Mouse (Mus musculus) heart, postnatal 14 days (tissue): ENCODE data around the gene Exog. TPM values are rescaled to one million over a fixed set of nuclear protein-coding genes. Genes with fewer than 3 reads are reported as not detected.

Experiments
- DNase-seq, 2 experiments: peaks; one replicate each; pipeline ENCODE4 v3.0.0; 2021 to 2022
- intact Hi-C: fragments of 180-260 bp; cut with DNase I; formaldehyde crosslinking; loops from one replicate; pipeline ENCODE4 v1.15.1; 2025
- total RNA-seq, 2 experiments: library from RNA; stranded (reverse); gene quantifications; 2 replicates each; pipeline ENCODE4 v1.2.3; 2021

The Exog gene
- total RNA-seq, 2 experiments from 2014 or later: 2.4 to 3.2 TPM

DNA sequence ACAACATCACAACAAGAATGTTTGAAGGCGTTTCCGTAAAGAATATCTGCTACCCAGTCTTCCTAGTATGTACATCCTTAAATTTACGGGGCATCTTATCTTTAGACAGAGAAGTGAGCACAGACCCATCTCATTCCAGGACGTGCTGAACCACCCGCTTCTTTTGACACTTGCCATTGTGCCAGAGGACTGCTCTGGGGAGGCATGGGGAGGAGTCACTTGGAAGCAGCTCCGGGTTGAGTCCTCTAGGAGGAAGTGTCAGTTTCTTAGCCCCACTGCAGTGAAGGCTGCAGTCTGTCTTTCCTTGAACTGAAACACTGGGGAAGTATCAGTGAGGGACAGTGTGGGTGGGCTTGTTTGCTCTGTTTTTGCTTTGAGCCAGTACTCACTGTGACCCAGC is 994 bp downstream of the Exog start:
- DNase-seq: no peak
- intact Hi-C loops: no loop called here

GRCm38 (mm10) chr9:119455967-119456366 is 11.2 kb downstream of the Exog start:
- DNase-seq: no peak
- intact Hi-C loops: loop anchor here (5.0 kb wide), 1 partner anchor 436 kb away; the partner anchor contains the start of gene Wdr48

GRCm38 (mm10) chr9:119457122-119457521 is 12.4 kb downstream of the Exog start:
- intact Hi-C loops: loop anchor here (5.0 kb wide), 1 partner anchor 435 kb away; the partner anchor contains the start of gene Wdr48
- DNase-seq: no peak

- intact Hi-C loops: loop anchor here (2.0 kb wide), 1 partner anchor 120 kb away; no protein-coding TSS in a partner anchor
- DNase-seq: peak; percentile 61 to 77
These were observed 15.7 kb downstream of the Exog start for GRCm38 (mm10) chr9:119460410-119460809.

DNA sequence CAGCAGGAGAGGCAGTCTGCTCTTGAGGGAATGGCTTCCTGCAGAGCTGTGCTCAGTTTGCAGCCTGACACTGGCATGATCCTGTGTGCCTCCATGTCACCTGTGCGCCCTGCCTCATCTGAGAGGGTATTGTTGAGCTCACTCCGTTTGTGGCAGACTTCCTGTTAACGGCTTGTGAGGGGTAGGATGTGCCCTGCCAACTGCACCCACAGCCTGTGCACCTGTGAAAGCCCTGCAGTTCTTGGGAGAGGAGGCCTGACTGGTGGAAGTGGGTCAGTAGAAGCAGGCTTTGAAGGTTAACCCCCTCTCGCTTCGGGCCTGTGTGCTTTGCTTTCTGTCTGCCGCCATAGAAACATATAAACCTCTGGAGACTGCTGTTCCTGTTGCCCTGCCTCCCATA is 20.3 kb downstream of the Exog start:
- DNase-seq: no peak
- intact Hi-C loops: loop anchor here (5.0 kb wide), 1 partner anchor 52 kb away; no protein-coding TSS in a partner anchor

DNA sequence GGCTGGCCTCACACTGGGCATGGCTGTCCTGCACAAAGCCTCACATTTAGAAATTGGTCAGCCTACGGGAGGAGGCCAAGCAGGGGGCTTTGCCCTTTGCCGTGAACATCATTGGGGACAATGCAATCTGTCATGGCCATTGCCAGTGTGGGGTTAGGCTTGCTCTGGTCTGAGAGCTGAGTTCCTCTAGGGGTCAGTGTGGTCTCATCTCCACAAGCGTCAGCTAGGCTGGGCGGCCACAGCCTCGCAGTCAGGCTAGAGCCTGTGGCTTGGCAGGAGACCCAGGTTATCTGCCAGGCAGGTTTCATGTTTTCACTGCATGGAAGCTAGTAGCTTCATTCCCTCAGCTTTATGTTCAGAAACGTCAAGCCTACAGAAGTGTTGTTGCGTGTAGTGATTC is 20.9 kb downstream of the Exog start:
- intact Hi-C loops: loop anchor here (5.0 kb wide), 1 partner anchor 52 kb away; no protein-coding TSS in a partner anchor
- peak; percentile 56 to 77 for DNase-seq

GRCm38 (mm10) chr9:119469691-119470353 is 25.1 kb downstream of the Exog start:
- DNase-seq: peak; percentile 68 to 78
- intact Hi-C loops: loop anchor here (5.0 kb wide), 1 partner anchor 47 kb away; no protein-coding TSS in a partner anchor

GRCm38 (mm10) chr9:119472412-119472918 is 27.7 kb downstream of the Exog start:
- intact Hi-C loops: no loop called here
- peak in 1 of 2 experiments; percentile 55 for DNase-seq

- intact Hi-C loops: no loop called here
- DNase-seq: no peak
These were observed 28.3 kb downstream of the Exog start for GRCm38 (mm10) chr9:119473011-119473410.

DNA sequence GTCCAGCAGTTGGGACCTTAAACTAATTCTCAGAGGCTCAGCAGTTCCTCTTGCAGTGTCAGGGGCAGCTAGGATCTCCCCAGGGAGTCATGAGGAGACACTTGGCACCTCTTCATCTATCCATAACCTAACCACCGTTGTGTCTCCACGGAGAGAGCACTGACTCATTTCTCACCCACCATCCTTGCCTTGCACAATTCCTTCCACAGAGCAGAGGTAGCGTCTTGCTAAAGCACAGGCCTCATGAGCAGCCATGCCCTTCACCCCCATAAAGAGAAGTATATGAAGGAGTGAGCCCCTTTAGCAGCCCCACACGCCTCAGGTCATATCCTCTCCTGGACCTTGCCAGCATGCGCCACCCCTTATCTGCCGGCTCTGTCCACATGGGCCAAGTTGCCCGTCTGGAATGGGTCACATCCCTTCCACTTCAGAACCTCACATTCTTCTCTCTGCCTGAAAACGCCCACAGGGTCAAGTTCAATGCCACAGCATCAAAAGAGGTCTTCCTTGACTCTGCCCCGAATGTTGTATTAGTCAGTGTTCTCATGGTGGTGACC is 28.9 kb downstream of the Exog start:
- DNase-seq: no peak
- intact Hi-C loops: no loop called here

DNA sequence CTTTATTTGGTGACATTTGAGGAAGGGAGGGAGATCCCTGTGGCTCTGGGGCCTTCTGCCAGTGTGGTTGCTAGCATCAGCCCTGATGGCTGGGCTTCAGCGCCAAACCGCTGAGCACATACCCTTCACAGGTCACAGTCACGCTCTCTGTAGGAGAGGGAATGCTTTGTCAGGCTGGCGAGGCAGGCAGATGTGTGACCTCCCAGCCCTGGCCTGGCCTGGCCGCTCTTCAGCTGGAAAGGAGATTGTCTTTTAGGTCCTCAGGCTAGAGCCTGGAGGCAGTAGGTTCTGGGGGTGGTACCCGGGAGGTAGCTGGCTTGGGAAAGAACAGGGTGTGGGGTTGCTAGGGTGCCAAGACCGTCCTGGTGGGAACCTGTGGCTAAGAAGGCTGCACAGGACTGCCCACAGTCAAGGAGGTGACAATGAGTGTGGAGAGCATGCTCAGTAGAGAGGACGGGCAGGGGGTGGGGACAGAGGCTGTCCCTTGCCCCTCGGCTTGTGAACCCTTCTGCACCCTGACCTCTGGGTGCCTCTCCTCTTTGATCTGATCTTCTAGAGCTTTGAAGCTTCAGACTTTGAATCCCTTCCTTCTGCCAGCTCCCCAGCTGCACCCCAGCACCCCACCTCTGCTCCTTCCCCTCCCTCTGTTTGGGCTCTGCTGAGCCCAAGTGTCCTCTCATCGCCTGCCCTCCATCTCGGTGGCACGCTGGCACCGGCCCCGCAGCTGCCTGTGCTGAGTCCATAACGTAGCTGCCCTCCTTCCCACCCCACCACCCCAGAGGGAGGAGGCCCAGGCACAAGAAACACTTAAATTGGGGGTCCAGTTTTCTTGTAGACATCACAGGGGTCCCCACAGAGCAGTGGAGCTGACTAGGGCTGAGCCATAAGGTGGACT is 30.2 kb downstream of the Exog start:
- intact Hi-C loops: no loop called here
- peak in 1 of 2 experiments; percentile 58 for DNase-seq

DNA sequence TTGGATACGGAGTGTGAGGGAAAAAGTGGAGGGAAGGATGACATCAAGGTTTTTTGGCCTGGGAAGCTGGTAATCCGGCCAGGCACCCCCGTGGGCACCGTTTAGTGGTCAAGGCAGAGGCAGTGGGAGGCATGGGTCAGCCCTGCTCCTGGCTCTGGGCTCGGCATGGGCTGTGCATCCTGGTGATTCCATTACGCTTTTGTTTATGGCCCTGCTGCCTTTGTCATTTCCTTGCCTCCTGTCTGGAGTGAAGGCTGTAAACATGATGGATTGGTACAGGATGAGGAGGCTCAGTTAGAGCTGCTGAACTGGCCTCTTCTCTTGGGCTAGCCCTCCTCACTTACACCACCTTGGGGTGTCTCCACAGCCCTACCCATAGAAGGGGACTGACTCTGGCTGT is 33.0 kb downstream of the Exog start:
- DNase-seq: no peak
- intact Hi-C loops: no loop called here

GRCm38 (mm10) chr9:119478345-119478744 is 33.6 kb downstream of the Exog start:
- intact Hi-C loops: no loop called here
- DNase-seq: peak in 1 of 2 experiments; percentile 59

DNA sequence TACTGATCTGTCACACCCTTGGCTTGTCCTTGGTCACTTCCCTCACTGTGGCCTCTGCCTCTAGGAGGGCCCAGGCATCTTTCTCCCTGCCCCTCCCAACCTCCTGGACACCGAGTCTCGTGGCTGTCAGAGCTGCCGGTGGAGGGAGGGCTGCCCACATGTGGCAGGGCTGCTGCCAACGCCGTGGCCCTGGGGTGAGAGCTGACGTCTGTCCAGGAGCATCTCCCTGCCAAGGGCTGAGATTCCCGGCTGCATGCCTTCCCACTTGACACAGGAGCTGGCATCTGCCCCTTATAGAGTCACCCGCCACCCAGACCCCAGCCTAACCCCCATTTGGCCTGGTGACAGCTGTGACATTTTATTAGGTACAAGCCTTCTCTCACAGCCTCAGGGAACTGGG is 34.6 kb downstream of the Exog start:
- peak; percentile 72 to 83 for DNase-seq
- intact Hi-C loops: no loop called here

- no peak for DNase-seq
- intact Hi-C loops: no loop called here
These were observed 36.9 kb downstream of the Exog start for GRCm38 (mm10) chr9:119481612-119482011.

DNA sequence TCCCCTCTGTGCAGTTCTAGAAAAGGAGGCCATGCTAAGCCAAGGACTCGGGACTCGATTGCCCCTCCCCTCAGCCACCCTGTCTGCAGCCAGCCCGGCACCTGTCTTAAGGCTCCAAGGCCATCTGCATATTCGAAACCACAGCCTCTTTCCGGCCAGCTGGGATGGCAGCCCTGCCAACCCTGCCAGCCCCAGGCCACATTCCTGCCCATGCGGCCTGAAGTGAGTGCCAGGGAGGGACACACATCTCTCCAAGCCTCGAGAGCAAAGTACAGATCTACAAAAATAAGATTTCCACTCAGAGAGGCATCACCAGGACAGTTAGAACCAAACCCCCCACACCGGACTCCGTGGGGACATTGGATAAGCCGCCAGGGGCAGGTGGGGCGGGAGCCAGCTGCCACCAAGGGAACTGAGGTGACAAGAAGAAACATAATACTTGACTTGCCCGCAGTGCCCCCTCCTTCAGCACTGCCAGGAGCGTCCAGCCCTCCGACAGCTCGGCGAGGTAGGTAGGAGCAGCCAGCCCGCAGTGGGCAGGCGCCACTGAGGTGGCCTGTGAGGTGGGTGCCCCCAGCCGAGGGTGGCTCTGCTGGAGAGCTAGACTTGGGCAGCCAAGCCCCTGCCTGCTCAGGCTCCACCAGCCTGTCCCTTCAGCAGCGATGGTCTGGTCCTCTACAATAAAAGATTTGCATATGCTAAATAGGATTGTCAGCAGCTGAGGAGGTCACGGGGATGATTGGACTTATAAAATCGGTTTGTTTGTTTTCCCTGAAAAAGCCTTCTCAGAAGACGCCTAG is 39.0 kb downstream of the Exog start:
- peak; percentile 44 to 68 for DNase-seq
- intact Hi-C loops: no loop called here

- intact Hi-C loops: no loop called here
- no peak for DNase-seq
These were observed 39.7 kb downstream of the Exog start for GRCm38 (mm10) chr9:119484420-119484819.

- DNase-seq: no peak
- intact Hi-C loops: no loop called here
These were observed 40.1 kb downstream of the Exog start for GRCm38 (mm10) chr9:119484868-119485267.

GRCm38 (mm10) chr9:119496354-119496753 is 51.6 kb downstream of the Exog start:
- peak in 1 of 2 experiments; percentile 56 for DNase-seq
- intact Hi-C loops: no loop called here

GRCm38 (mm10) chr9:119496960-119497359 is 52.2 kb downstream of the Exog start:
- intact Hi-C loops: no loop called here
- no peak for DNase-seq
